Comparison of ENCODE assay signal across 10 mouse cellular contexts in genomic region chr6:34716888-34717635, GRCm38 (mm10).
DNase-seq lines count a peak whose midpoint lies in the region; ATAC-seq and TF ChIP-seq lines count a peak whose summit lies in the region.
"Had no signal": no experiment of that assay in that cellular context is flagged by ENCODE, and none has a peak within 500 bp of the region (broad histone marks: within the 10 kb centered on the region; RNA-seq: fewer than 3 reads in every experiment).

No protein-coding gene starts in this region.

- peak; percentile 29; the same call in 1 of the 2 replicates for ATAC-seq in embryonic facial prominence, embryonic 13.5 days (ENCODE audit: insufficient number of reproducible peaks, insufficient read depth, low FRiP score, low TSS enrichment, low read depth)
- peak; percentile 90 for ATAC-seq in liver, postnatal 0 days
- ATAC-seq in forebrain, embryonic 12.5 days (ENCODE audit: low FRiP score), result no peak
- ATAC-seq: inflammation-experienced regulatory T-cells, adult 6 months had no signal

- peaks cover 81% of the 10 kb centered on the region for H3K4me1 ChIP-seq in heart, embryonic 10.5 days
- peaks cover 82% of the 10 kb centered on the region for H3K4me1 ChIP-seq in embryonic facial prominence, embryonic 13.5 days
- peaks cover 65% of the 10 kb centered on the region for H3K4me1 ChIP-seq in liver, postnatal 0 days (ENCODE audit: insufficient read depth)
- H3K4me1 ChIP-seq in forebrain, embryonic 12.5 days, result peaks cover 16% of the 10 kb centered on the region

- H3K4me3 ChIP-seq in heart, embryonic 10.5 days, result peak overlapping the region; percentile 12
- no peak overlapping the region for H3K4me3 ChIP-seq in embryonic facial prominence, embryonic 13.5 days
- no peak overlapping the region for H3K4me3 ChIP-seq in liver, postnatal 0 days (ENCODE audit: low read depth, low read length)
- no peak overlapping the region for H3K4me3 ChIP-seq in forebrain, embryonic 12.5 days (replicated peaks)

- H3K4me2 ChIP-seq in embryonic facial prominence, embryonic 13.5 days, result no peak overlapping the region
- no peak overlapping the region for H3K4me2 ChIP-seq in liver, postnatal 0 days (ENCODE audit: low read depth, low read length)
- no peak overlapping the region for H3K4me2 ChIP-seq in forebrain, embryonic 12.5 days

- no peaks in the 10 kb centered on the region for H3K27me3 ChIP-seq in heart, embryonic 10.5 days (ENCODE audit: insufficient read depth, poor library complexity, severe bottlenecking)
- no peaks in the 10 kb centered on the region for H3K27me3 ChIP-seq in embryonic facial prominence, embryonic 13.5 days
- H3K27me3 ChIP-seq in liver, postnatal 0 days (ENCODE audit: insufficient read depth, low read length), result no peaks in the 10 kb centered on the region
- no peaks in the 10 kb centered on the region for H3K27me3 ChIP-seq in forebrain, embryonic 12.5 days

- H3K36me3 ChIP-seq in heart, embryonic 10.5 days, result 0 out of 2 replicates have a peak, but pooled peaks cover 9% of the 10 kb centered on the region
- peaks cover 18% of the 10 kb centered on the region for H3K36me3 ChIP-seq in embryonic facial prominence, embryonic 13.5 days
- H3K36me3 ChIP-seq in liver, postnatal 0 days (replicated peaks; ENCODE audit: insufficient read depth, low read length), result no peaks in the 10 kb centered on the region
- H3K36me3 ChIP-seq in forebrain, embryonic 12.5 days (replicated peaks), result no peaks in the 10 kb centered on the region; the same call in 1 of the 2 replicates

- no peak for TF ChIP-seq CTCF in liver, postnatal 0 days (IDR thresholded peaks at IDR 0.05; ENCODE audit: low read depth)

- peak overlapping the region; percentile 78 for H3K27ac ChIP-seq in heart, embryonic 10.5 days
- H3K27ac ChIP-seq in embryonic facial prominence, embryonic 13.5 days, result peak overlapping the region; percentile 12; the same call in 1 of the 2 replicates
- peak overlapping the region; percentile 82 for H3K27ac ChIP-seq in liver, postnatal 0 days (ENCODE audit: low read depth)
- H3K27ac ChIP-seq in forebrain, embryonic 12.5 days, result no peak overlapping the region

- TF ChIP-seq EP300 in liver, postnatal 0 days (IDR thresholded peaks at IDR 0.05; ENCODE audit: low read depth), result no peak; the same call in 1 of the 2 replicates

- H3K9me3 ChIP-seq in heart, embryonic 10.5 days, result no peaks in the 10 kb centered on the region
- H3K9me3 ChIP-seq in embryonic facial prominence, embryonic 13.5 days, result no peaks in the 10 kb centered on the region
- no peaks in the 10 kb centered on the region for H3K9me3 ChIP-seq in liver, postnatal 0 days (ENCODE audit: low read length)
- H3K9me3 ChIP-seq in forebrain, embryonic 12.5 days, result no peaks in the 10 kb centered on the region

- DNase-seq in heart, embryonic 10.5 days (ENCODE audit: low spot score), result no peak
- no peak for DNase-seq in heart, adult 9 months (ENCODE audit: low spot score in 2 of 2)
- DNase-seq in 3T3-L1 (ENCODE audit: low read depth, low spot score), result peak; percentile 88
- no peak for DNase-seq in liver, postnatal 0 days
- no peak for DNase-seq in right cerebral cortex, postnatal 4 days
- no peak for DNase-seq in adrenal gland, adult (ENCODE audit: inconsistent age in 2 of 2, low spot score in 1 of 2)
- DNase-seq: cerebellum, adult 9-10 months had no signal

- 16% methylated on average over 3 of the region's 3 CpGs for WGBS in heart, embryonic 10.5 days
- WGBS in embryonic facial prominence, embryonic 13.5 days, result 33% methylated on average over 3 of the region's 3 CpGs
- 47% methylated on average over 3 of the region's 3 CpGs for WGBS in liver, postnatal 0 days (ENCODE audit: insufficient replicate concordance)
- 25% methylated on average over 3 of the region's 3 CpGs for WGBS in forebrain, embryonic 12.5 days

- no peak overlapping the region for H3K9ac ChIP-seq in embryonic facial prominence, embryonic 13.5 days
- H3K9ac ChIP-seq in liver, postnatal 0 days (replicated peaks), result peak overlapping the region; percentile 3; the same call in 1 of the 2 replicates
- no peak overlapping the region for H3K9ac ChIP-seq in forebrain, embryonic 12.5 days
